Mouse (Mus musculus) small intestine, adult 2 months (tissue): ENCODE data around the gene Stip1.

Experiments used
- CTCF ChIP-seq: fragments of 200-500 bp; IDR thresholded peaks from 2 replicates; pipeline ENCODE4 v1.5.1; 2012; ENCODE audit warnings: low read depth, mild to moderate bottlenecking, control low read depth, inconsistent platforms, low read length, moderate library complexity, mixed read lengths; ENCODE audit not compliant: insufficient replicate concordance, insufficient read length; ENCODE audit errors: extremely low read depth
- POLR2A ChIP-seq: fragments of 200-500 bp; IDR thresholded peaks from 2 replicates; pipeline ENCODE4 v1.6.1; 2012; ENCODE audit warnings: low read depth, mild to moderate bottlenecking, control low read depth, inconsistent platforms, low read length, moderate library complexity

DNA sequence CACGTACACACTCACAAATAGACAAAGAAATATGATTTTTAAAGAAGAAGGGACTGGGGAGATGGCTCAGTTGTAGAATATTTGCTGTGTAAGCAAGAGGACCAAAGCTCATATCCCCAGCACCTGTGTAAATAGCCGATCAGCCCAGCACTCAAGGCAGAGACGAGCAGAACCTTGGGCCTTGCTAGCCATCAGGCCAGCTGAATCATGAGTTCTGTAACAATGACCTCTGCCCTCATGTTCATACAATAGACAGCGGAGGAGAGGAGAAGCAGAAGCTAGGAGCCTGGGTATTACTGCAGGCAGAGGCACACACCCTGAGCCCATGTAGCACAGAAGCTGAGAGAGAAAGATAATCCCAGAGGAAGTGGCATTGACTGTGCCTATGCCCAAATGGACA, 27.3 kb downstream of the Stip1 start:
- no peak for TF ChIP-seq CTCF
- TF ChIP-seq POLR2A: no peak
